Mouse (Mus musculus): ENCODE data around the gene Tesk1. TPM values are rescaled to one million over a fixed set of nuclear protein-coding genes. Genes with fewer than 3 reads are reported as not detected.
"Not testable (repeated sequence)": the region's sequence is repeated elsewhere in the genome, so short reads cannot be mapped to it uniquely, and the experiment has no call there.

Gene Tesk1
- polyA plus RNA-seq, 1 experiment from 2014 or later: 15.4 TPM

GRCm38 (mm10) chr4:43466872-43467271, 25.1 kb downstream of the Tesk1 start:
- Histone ChIP-seq H3K27ac (no peak overlapping the region), H3K27me3 (replicated peaks) (no peaks in the 10 kb centered on the region), H3K4me1 (no peaks in the 10 kb centered on the region), H3K4me2 (replicated peaks) (no peak overlapping the region), H3K36me3 (no peaks in the 10 kb centered on the region), H3K4me3 (no peak overlapping the region), H3K9me3 (no peaks in the 10 kb centered on the region), H3K9ac (no peak overlapping the region)
- WGBS: 89% methylated on average over 7 of the region's 7 CpGs
- ATAC-seq (ENCODE audit: low FRiP score, low read depth): no peak

DNA sequence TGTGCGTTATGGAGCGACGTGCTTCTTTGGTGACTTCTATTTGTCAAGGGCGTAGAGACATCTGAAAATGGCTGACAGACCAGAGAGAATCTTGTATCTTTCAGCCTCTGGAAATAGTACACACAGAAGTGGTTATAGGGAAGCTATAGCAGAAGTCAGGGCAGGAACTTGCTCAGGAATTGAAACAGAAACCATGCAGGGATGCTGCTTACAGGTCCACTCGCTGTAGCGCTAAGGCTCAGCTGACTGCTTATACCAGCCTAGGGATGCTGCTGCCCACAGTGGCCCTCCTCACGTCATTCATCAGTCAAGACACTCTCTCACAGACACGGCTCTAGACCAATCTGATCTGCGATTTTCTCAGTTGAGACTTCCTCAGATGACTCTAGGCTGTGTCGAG, 28.6 kb downstream of the Tesk1 start:
- Histone ChIP-seq H3K9ac (no peak overlapping the region), H3K4me3 (no peak overlapping the region), H3K4me2 (replicated peaks) (no peak overlapping the region), H3K4me1 (no peaks in the 10 kb centered on the region), H3K36me3 (no peaks in the 10 kb centered on the region), H3K9me3 (no peaks in the 10 kb centered on the region), H3K27ac (no peak overlapping the region), H3K27me3 (replicated peaks) (no peaks in the 10 kb centered on the region)
- ATAC-seq (ENCODE audit: low FRiP score, low read depth): no peak
- WGBS: 92% methylated on average over 10 of the region's 10 CpGs

DNA sequence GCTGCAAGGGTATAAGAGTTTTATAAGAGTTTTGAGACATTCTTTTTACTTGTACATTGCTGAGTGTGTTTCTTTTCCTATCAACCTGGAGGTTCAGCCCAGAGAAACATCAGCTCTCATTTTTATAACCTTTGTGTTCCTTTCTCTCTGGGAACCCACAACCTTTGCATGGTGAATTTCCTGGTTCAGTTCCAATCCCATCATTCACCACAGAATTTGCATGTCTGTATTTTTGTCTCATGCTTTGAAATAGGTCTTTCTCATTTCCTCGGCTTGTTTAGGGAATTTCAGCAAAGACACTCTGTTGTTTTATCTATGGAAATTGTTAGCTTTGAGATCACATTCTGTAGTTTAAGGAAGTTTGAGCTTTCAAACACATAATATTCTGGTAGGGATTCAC, 31.9 kb downstream of the Tesk1 start:
- Histone ChIP-seq H3K27me3 (replicated peaks) (no peaks in the 10 kb centered on the region), H3K9me3 (no peaks in the 10 kb centered on the region)

GRCm38 (mm10) chr4:43476604-43477003, 34.9 kb downstream of the Tesk1 start:
- no peaks in the 10 kb centered on the region for H3K36me3 ChIP-seq
- H3K9ac ChIP-seq: no peak overlapping the region
- no peak overlapping the region for H3K4me2 ChIP-seq (replicated peaks)
- no peak overlapping the region for H3K27ac ChIP-seq
- no peaks in the 10 kb centered on the region for H3K4me1 ChIP-seq
- no peaks in the 10 kb centered on the region for H3K27me3 ChIP-seq (replicated peaks)
- no peak overlapping the region for H3K4me3 ChIP-seq
- no peaks in the 10 kb centered on the region for H3K9me3 ChIP-seq
- ATAC-seq (ENCODE audit: low FRiP score, low read depth): no peak
- WGBS: 87% methylated on average over 6 of the region's 6 CpGs

More for the DNA sequence above, 31.9 kb downstream of the Tesk1 start:
- no peaks in the 10 kb centered on the region for H3K4me1 ChIP-seq
- no peaks in the 10 kb centered on the region for H3K36me3 ChIP-seq
- no peak overlapping the region for H3K4me3 ChIP-seq
- no peak overlapping the region for H3K9ac ChIP-seq
- H3K4me2 ChIP-seq (replicated peaks): no peak overlapping the region
- WGBS: 82% methylated on average over 1 of the region's 1 CpGs
- H3K27ac ChIP-seq: no peak overlapping the region
- ATAC-seq (ENCODE audit: low FRiP score, low read depth): no peak

GRCm38 (mm10) chr4:43477857-43478533, 36.3 kb downstream of the Tesk1 start:
- H3K4me1 ChIP-seq: no peaks in the 10 kb centered on the region
- peak; percentile 91 for ATAC-seq (ENCODE audit: low FRiP score, low read depth)
- H3K9ac ChIP-seq: 0 out of 2 replicates have a peak overlapping the region, but pooled peaks have one; percentile 35
- H3K4me2 ChIP-seq (replicated peaks): peak overlapping the region; percentile 51
- H3K27me3 ChIP-seq (replicated peaks): no peaks in the 10 kb centered on the region
- H3K36me3 ChIP-seq: no peaks in the 10 kb centered on the region
- H3K9me3 ChIP-seq: no peaks in the 10 kb centered on the region
- no peak overlapping the region for H3K27ac ChIP-seq
- peak overlapping the region; percentile 24 for H3K4me3 ChIP-seq
- 17% methylated on average over 11 of the region's 11 CpGs for WGBS

GRCm38 (mm10) chr4:43478534-43478858, 36.8 kb downstream of the Tesk1 start:
- Histone ChIP-seq H3K9me3 (no peaks in the 10 kb centered on the region), H3K27ac (no peak overlapping the region), H3K27me3 (replicated peaks) (peaks cover 2% of the 10 kb centered on the region; the same call in 1 of the 2 replicates), H3K36me3 (no peaks in the 10 kb centered on the region), H3K4me3 (peak overlapping the region; percentile 24), H3K4me2 (replicated peaks) (peak overlapping the region; percentile 51), H3K9ac (0 out of 2 replicates have a peak overlapping the region, but pooled peaks have one; percentile 35), H3K4me1 (no peaks in the 10 kb centered on the region)
- 56% methylated on average over 8 of the region's 8 CpGs for WGBS
- ATAC-seq (ENCODE audit: low FRiP score, low read depth): peak; percentile 56

GRCm38 (mm10) chr4:43478906-43479832, 37.4 kb downstream of the Tesk1 start:
- H3K36me3 ChIP-seq: no peaks in the 10 kb centered on the region
- H3K4me3 ChIP-seq: no peak overlapping the region
- no peaks in the 10 kb centered on the region for H3K9me3 ChIP-seq
- no peak overlapping the region for H3K9ac ChIP-seq
- H3K4me1 ChIP-seq: no peaks in the 10 kb centered on the region
- peaks cover 2% of the 10 kb centered on the region; the same call in 1 of the 2 replicates for H3K27me3 ChIP-seq (replicated peaks)
- ATAC-seq (ENCODE audit: low FRiP score, low read depth): no peak
- H3K4me2 ChIP-seq (replicated peaks): 0 out of 2 replicates have a peak overlapping the region, but pooled peaks have one; percentile 51
- 50% methylated on average over 24 of the region's 24 CpGs for WGBS
- H3K27ac ChIP-seq: no peak overlapping the region

DNA sequence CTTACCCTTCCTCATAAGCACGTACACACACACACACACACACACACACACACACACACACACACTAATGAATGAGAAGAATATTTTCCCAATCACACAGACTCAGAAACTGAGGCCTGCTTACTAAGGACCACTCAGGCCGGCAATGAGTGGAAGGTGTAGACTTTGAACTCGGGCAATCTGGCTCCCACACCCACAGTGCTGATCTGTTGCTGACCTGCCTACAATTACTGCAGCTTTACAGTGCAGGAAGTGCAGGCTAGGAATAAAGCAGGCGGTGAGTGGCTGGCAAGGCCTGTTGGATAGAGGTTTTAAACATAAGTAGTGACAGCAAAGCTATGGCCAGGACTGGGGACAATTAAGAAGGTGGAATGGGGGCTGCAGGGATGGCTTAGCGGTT, 39.2 kb downstream of the Tesk1 start:
- 81% methylated on average over 5 of the region's 5 CpGs for WGBS
- no peak overlapping the region for H3K9ac ChIP-seq
- no peaks in the 10 kb centered on the region for H3K4me1 ChIP-seq
- ATAC-seq (ENCODE audit: low FRiP score, low read depth): no peak
- no peak overlapping the region for H3K4me2 ChIP-seq (replicated peaks)
- no peaks in the 10 kb centered on the region for H3K9me3 ChIP-seq
- peaks cover 2% of the 10 kb centered on the region; the same call in 1 of the 2 replicates for H3K27me3 ChIP-seq (replicated peaks)
- H3K27ac ChIP-seq: no peak overlapping the region
- H3K36me3 ChIP-seq: no peaks in the 10 kb centered on the region
- H3K4me3 ChIP-seq: no peak overlapping the region

GRCm38 (mm10) chr4:43481894-43482456, 40.2 kb downstream of the Tesk1 start:
- H3K4me3 ChIP-seq: no peak overlapping the region
- no peaks in the 10 kb centered on the region for H3K36me3 ChIP-seq
- no peak overlapping the region for H3K9ac ChIP-seq
- H3K4me2 ChIP-seq (replicated peaks): no peak overlapping the region
- ATAC-seq (ENCODE audit: low FRiP score, low read depth): no peak
- 76% methylated on average over 7 of the region's 7 CpGs for WGBS
- no peaks in the 10 kb centered on the region for H3K4me1 ChIP-seq
- H3K27ac ChIP-seq: no peak overlapping the region
- H3K9me3 ChIP-seq: no peaks in the 10 kb centered on the region
- H3K27me3 ChIP-seq (replicated peaks): peaks cover 2% of the 10 kb centered on the region; the same call in 1 of the 2 replicates

DNA sequence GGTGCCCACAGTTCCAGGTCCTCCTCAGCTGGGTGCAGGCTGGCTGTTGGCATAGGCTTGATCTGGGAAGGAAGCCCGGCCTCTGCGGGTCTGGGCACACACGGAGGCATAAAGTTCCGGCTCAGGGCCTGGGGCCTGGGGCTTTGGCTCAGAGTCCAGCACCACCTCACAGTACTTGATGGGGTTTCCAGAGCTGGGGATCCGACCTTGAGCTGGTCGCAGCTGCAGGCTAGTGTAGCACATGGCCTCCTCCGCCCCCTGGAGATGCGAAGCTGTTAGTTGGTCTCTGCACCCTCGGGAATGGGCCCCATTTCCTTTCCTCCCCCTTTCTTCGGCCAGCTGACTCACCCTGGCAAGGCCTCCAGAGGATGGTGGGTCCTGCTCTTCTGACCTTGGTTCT, 40.9 kb downstream of the Tesk1 start:
- no peaks in the 10 kb centered on the region for H3K36me3 ChIP-seq
- H3K4me3 ChIP-seq: no peak overlapping the region
- H3K4me2 ChIP-seq (replicated peaks): no peak overlapping the region
- no peak overlapping the region for H3K9ac ChIP-seq
- H3K27me3 ChIP-seq (replicated peaks): peaks cover 2% of the 10 kb centered on the region; the same call in 1 of the 2 replicates
- no peak for ATAC-seq (ENCODE audit: low FRiP score, low read depth)
- WGBS: 77% methylated on average over 10 of the region's 10 CpGs
- H3K9me3 ChIP-seq: no peaks in the 10 kb centered on the region
- no peaks in the 10 kb centered on the region for H3K4me1 ChIP-seq
- H3K27ac ChIP-seq: no peak overlapping the region

- H3K9me3 ChIP-seq: no peaks in the 10 kb centered on the region
- WGBS: 63% methylated on average over 12 of the region's 12 CpGs
- ATAC-seq (ENCODE audit: low FRiP score, low read depth): no peak
These were observed 41.9 kb downstream of the Tesk1 start, which contains the start of gene Sit1 for GRCm38 (mm10) chr4:43483535-43484091. Sit1 (minus strand) TSS chr4:43483734.

GRCm38 (mm10) chr4:43485666-43486065, 43.9 kb downstream of the Tesk1 start:
- not testable (repeated sequence) for ATAC-seq (ENCODE audit: low FRiP score, low read depth); H3K36me3 ChIP-seq; H3K9me3 ChIP-seq; H3K4me2 ChIP-seq (replicated peaks); H3K4me1 ChIP-seq; H3K27ac ChIP-seq; H3K27me3 ChIP-seq (replicated peaks); H3K9ac ChIP-seq; H3K4me3 ChIP-seq
- WGBS: 87% methylated on average over 5 of the region's 5 CpGs

More at GRCm38 (mm10) chr4:43483535-43484091, 41.9 kb downstream of the Tesk1 start, which contains the start of gene Sit1:
- peaks cover 2% of the 10 kb centered on the region; the same call in 1 of the 2 replicates for H3K27me3 ChIP-seq (replicated peaks)
- H3K36me3 ChIP-seq: no peaks in the 10 kb centered on the region
- H3K4me2 ChIP-seq (replicated peaks): no peak within 1 kb of the TSS
- no peaks in the 10 kb centered on the region for H3K4me1 ChIP-seq
- H3K27ac ChIP-seq: no peak within 1 kb of the TSS
- no peak within 1 kb of the TSS for H3K4me3 ChIP-seq
- H3K9ac ChIP-seq: no peak within 1 kb of the TSS

Measured in neural tube, embryonic 12.5 days (tissue).